Mouse (Mus musculus): ENCODE measurements around the gene Nlgn2. TPM values are rescaled to one million over a fixed set of nuclear protein-coding genes. Genes with fewer than 3 reads are reported as not detected.

The Nlgn2 gene
- total and polyA plus RNA-seq, 3 experiments = 0.20 to 1.3 (median 1.1) TPM

- DNase-seq (ENCODE audit: extremely low read depth) = no peak
- Histone ChIP-seq H3K9me3 (replicated peaks; ENCODE audit: low read length) (peaks cover 8% of the 10 kb centered on the region), H3K79me2 (replicated peaks; ENCODE audit: control insufficient read depth, extremely low read depth, insufficient read depth, poor library complexity, severe bottlenecking) (no peaks in the 10 kb centered on the region), H3K4me3 (replicated peaks in 1 of 3; ENCODE audit: low read depth in 2 of 3, low read length in 2 of 3, poor library complexity in 1 of 3) (no peak overlapping the region), H3K27ac (ENCODE audit: insufficient read depth, low read depth) (no peak overlapping the region), H3K27me3 (replicated peaks) (no peaks in the 10 kb centered on the region), H3K4me1 (ENCODE audit: control insufficient read depth in 1 of 2, insufficient read depth in 2 of 2) (peaks cover 21 to 66% of the 10 kb centered on the region in 2 experiments), H3K36me3 (replicated peaks in 1 of 2; ENCODE audit: control insufficient read depth in 1 of 2, insufficient read depth in 1 of 2, low read length in 1 of 2) (peaks cover 4 to 39% of the 10 kb centered on the region in 2 experiments), H3K9ac (ENCODE audit: insufficient read depth, low read depth) (no peak overlapping the region), H3K4me2 (ENCODE audit: insufficient read depth, low read depth, poor library complexity, severe bottlenecking) (no peak overlapping the region)
- in situ Hi-C loops (cut with MboI; ENCODE audit: low pct_ligation_motif_present, low pct_unique_long_range_greater_than_20kb, low sequenced_read_pairs) = loop anchor here (5.0 kb wide), 2 partner anchors 77 to 197 kb away; partner anchors contain the start of genes Fgf11 and Senp3
- TF ChIP-seq USF2 (conservative IDR thresholded peaks at IDR 0.05; ENCODE audit: low read depth, low read length) = no peak
- TF ChIP-seq JUND (conservative IDR thresholded peaks at IDR 0.05; ENCODE audit: low read depth, low read length) = no peak
- TF ChIP-seq IRF4 (IDR thresholded peaks at IDR 0.05; ENCODE audit: low read depth, low read length) = no peak
- TF ChIP-seq NRF1 (IDR thresholded peaks at IDR 0.05; ENCODE audit: low read depth, low read length) = no peak
- no peak for TF ChIP-seq MXI1 (IDR thresholded peaks at IDR 0.05; ENCODE audit: low read depth, low read length)
- TF ChIP-seq ETS1 (conservative IDR thresholded peaks at IDR 0.05; ENCODE audit: low read depth, low read length) = no peak
- no peak for TF ChIP-seq POLR2AphosphoS2 (IDR thresholded peaks at IDR 0.05; ENCODE audit: low read depth, low read length)
- TF ChIP-seq SIN3A (IDR thresholded peaks at IDR 0.05; ENCODE audit: low read length) = no peak
- no peak for TF ChIP-seq USF1 (IDR thresholded peaks at IDR 0.05; ENCODE audit: low read depth, low read length)
- TF ChIP-seq MAX (IDR thresholded peaks at IDR 0.05; ENCODE audit: low read length) = no peak
- TF ChIP-seq ELF1 (IDR thresholded peaks at IDR 0.05; ENCODE audit: low read depth, low read length) = no peak
- dilution Hi-C loops (cut with MboI; ENCODE audit: extremely low pct_ligation_motif_present, extremely low pct_unique_long_range_greater_than_20kb, low sequenced_read_pairs) = no loop called here
Observed at GRCm38 (mm10) chr11:69878952-69879351, 41.4 kb upstream of the Nlgn2 start.

- dilution Hi-C loops (cut with MboI; ENCODE audit: extremely low pct_ligation_motif_present, extremely low pct_unique_long_range_greater_than_20kb, low sequenced_read_pairs) (no loop called here), in situ Hi-C loops (cut with MboI; ENCODE audit: low pct_ligation_motif_present, low pct_unique_long_range_greater_than_20kb, low sequenced_read_pairs) (loop anchor here (5.0 kb wide), 2 partner anchors 76 to 196 kb away; partner anchors contain the start of genes Fgf11 and Senp3)
- TF ChIP-seq NELFE (IDR thresholded peaks at IDR 0.05; ENCODE audit: low read depth, low read length) (no peak), CHD2 (IDR thresholded peaks at IDR 0.05; ENCODE audit: low read length) (no peak), POLR2AphosphoS2 (IDR thresholded peaks at IDR 0.05; ENCODE audit: low read depth, low read length) (no peak), PAX5 (IDR thresholded peaks at IDR 0.05; ENCODE audit: low read length) (no peak), TCF12 (IDR thresholded peaks at IDR 0.05; ENCODE audit: low read depth, low read length) (no peak), MEF2A (IDR thresholded peaks at IDR 0.05; ENCODE audit: borderline replicate concordance, low read depth, low read length) (no peak), MYC (IDR thresholded peaks at IDR 0.05; ENCODE audit: low read depth, low read length) (no peak), POLR2A (IDR thresholded peaks at IDR 0.05; ENCODE audit: low read depth, low read length) (no peak), USF1 (IDR thresholded peaks at IDR 0.05; ENCODE audit: low read depth, low read length) (no peak), IRF4 (IDR thresholded peaks at IDR 0.05; ENCODE audit: low read depth, low read length) (no peak), UBTF (IDR thresholded peaks at IDR 0.05; ENCODE audit: low read depth, low read length) (no peak)
- Histone ChIP-seq H3K9ac (ENCODE audit: insufficient read depth, low read depth) (no peak overlapping the region), H3K4me2 (ENCODE audit: insufficient read depth, low read depth, poor library complexity, severe bottlenecking) (no peak overlapping the region), H3K27ac (ENCODE audit: insufficient read depth, low read depth) (no peak overlapping the region), H3K79me2 (replicated peaks; ENCODE audit: control insufficient read depth, extremely low read depth, insufficient read depth, poor library complexity, severe bottlenecking) (no peaks in the 10 kb centered on the region), H3K4me3 (replicated peaks in 1 of 3; ENCODE audit: low read depth in 2 of 3, low read length in 2 of 3, poor library complexity in 1 of 3) (no peak overlapping the region), H3K27me3 (replicated peaks) (no peaks in the 10 kb centered on the region), H3K9me3 (replicated peaks; ENCODE audit: low read length) (peaks cover 4% of the 10 kb centered on the region), H3K36me3 (replicated peaks in 1 of 2; ENCODE audit: control insufficient read depth in 1 of 2, insufficient read depth in 1 of 2, low read length in 1 of 2) (peaks cover under 1 to 34% of the 10 kb centered on the region in 2 experiments), H3K4me1 (ENCODE audit: control insufficient read depth in 1 of 2, insufficient read depth in 2 of 2) (peaks cover 21 to 66% of the 10 kb centered on the region in 2 experiments)
- DNase-seq (ENCODE audit: extremely low read depth) = no peak
Observed at GRCm38 (mm10) chr11:69878399-69878798, 40.8 kb upstream of the Nlgn2 start.
